Mouse (Mus musculus) heart, postnatal 10 days (tissue): Measurements from ENCODE around the gene Zic3. TPM values are rescaled to one million over a fixed set of nuclear protein-coding genes. Genes with fewer than 3 reads are reported as not detected.
A peak's percentile ranks its signal among the peaks of the same experiment; 100 is the strongest.

Experiments
- DNase-seq, 2 experiments: peaks; one replicate each; pipeline ENCODE4 v3.0.0; 2021
- intact Hi-C: fragments of 180-260 bp; cut with DNase I; formaldehyde crosslinking; loops from one replicate; pipeline ENCODE4 v1.15.1; 2025
- total RNA-seq, 2 experiments: library from RNA; stranded (reverse); gene quantifications; 2 replicates each; pipeline ENCODE4 v1.2.3; 2021

Zic3 gene
- not detected for total RNA-seq

DNA sequence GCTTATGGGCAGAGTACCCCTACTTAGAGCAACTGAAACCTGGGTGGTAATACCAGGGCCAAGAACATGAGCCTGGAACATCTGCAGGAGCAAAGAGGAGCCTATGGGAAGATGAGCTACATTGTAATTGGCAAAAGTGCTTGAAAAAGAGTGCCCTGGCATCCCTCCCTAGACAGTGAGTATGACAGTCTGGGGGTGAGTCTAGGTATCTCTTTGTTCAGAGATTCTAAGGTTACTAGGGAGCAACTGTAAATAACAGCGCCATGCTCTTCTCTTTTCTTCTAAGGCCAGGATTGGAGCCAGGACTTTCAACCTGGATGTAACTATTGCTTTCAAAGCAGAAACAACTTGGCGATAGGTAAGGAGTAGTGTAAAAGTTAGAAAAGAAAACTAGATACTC is at the start of gene Zic3:
Gene Zic3 (plus strand): TSS at position 301 of the 400 bp plus-strand sequence.
- intact Hi-C loops, result no loop called here

DNA sequence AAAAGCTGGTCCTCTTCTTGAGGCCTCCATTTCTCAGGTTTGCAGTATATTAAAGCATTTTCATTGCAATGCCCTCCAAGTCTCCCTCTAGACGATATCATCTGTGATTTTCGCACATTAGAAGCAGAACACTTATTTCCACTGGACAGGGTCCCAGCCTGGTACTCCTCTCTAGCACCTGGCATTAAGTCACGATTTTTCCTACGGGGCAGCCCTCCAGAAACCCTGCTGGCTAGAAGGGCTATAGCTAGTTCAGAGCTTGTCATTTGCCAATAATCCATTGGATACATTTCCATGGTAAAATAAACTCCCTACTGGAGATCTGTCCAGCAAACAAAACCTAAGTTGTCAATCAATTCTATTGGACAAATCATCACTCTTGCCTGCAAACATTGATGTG is 40.1 kb upstream of the Zic3 start:
- intact Hi-C loops, result no loop called here

More for the DNA sequence above, at the start of gene Zic3:
- no peak for DNase-seq

DNA sequence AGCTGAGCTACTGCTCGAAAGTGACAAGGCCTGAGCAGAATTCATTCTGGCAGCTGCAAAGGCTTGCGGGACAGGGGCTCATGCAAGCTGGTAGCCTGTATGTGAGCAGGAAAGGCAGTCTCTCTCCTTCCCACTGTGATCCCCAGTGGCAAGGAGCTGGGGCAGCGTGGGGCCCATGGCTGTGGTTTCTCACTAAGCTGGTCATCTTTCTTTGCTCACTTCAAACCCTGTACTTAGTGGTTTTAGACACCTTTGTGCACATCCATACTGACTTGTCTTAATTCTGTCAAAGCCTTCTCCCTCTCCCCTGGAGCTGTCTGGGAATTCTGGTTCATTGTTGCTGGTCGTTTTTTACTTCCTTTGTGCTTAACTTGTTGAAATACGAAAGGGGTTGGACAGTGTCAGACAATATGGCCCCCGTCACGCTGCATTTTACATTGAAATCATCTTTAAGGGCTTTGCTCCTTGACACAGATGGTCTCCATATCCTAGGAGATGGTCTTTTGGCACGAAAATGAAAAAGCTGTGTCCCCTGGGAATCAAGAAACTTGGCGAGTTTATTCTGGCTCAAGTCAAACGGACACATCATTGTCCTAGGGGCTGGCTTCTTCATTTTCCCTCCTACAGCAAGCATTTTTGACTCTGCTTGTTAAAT is 34.9 kb upstream of the Zic3 start:
- intact Hi-C loops, result no loop called here
- no peak for DNase-seq

More for the DNA sequence above, 40.1 kb upstream of the Zic3 start:
- DNase-seq, result no peak

DNA sequence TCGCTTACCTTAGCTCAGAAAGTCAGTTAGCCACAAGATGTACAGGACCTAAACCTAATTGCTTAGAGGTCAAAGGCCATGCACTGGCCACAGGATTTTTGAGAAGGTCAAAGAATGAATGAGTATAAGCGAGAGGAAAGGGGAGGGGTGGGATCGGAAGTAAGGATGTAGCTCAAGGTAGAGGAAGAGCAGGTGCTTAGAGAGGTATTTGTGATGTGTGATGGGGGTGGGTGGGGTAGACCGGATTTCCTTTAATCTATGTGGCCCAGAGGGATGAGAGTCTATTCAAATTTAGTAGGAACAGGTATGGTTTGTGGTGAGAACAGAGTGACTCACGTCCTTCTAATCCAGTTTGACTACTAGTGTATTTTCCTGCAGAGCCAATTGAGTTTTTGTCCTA is 9.1 kb upstream of the Zic3 start:
- no peak for DNase-seq
- intact Hi-C loops, result no loop called here

DNA sequence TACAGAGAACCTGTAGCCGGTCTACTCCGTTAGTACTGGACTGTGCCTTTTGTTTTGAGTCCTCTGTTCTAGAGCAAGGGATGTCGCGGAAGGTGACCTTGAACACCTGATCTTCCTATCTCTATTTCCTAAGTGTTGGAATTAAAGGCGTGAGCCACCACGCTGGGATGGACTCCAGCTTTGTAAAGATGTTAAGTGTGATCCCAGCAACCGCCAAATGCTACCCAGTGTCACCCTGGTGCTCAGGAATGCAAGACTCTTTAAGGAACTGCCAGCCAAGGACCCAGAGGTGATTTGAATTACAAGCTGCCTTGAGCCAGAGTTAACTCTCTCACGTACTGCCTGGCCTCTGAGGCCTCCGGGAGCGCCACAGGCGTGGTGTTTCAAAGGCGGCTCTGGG is 8.4 kb upstream of the Zic3 start:
- no peak for DNase-seq
- intact Hi-C loops, result no loop called here

DNA sequence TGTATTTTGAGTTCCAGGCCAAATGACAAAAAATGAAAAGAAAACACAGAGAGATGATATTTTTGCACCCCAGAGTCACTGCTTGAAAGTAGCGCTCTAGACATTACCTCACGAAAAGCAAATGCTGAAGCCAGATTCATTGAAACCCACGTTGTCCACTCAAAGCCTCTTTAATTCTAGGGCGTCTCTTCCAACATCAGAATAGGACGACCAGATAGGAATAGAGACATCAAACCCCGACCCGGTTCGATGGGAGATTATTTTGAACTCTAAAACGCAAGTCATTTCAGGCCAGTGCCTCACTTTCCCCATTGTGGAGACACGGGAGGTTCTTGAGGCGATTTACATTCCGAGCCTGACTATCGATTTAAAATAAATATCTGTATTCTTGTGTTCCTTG is 7.7 kb upstream of the Zic3 start:
- intact Hi-C loops, result no loop called here
- DNase-seq, result no peak

DNA sequence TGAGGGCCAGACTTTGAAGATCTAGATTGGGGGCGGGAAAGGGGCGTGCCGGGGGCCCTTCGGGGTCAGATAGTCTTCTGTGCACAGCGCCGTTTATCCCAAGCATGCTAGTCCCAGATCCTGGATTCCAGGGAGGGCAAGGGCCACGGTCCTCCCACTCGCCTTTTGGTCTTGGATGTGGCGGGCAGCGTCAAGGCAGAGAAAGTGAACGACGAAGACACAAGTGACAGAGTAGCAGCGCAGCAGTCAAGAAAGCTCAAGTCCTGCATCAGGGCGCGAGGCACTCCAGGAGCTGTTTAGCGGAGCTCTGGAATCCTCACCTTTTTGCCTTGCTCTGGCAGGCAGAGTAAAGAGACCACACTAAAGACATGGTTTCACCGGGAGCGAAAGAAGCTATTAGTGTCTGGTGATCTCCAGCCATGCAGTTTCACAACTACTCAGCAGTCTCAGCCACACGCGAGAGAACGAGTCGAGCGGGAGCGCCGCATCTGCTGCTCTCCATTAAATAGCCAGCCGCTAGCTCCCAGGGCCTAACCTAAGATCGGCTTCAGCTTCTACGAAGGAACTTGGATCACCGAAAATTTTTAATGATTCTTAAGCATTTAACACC is 7.1 kb upstream of the Zic3 start:
- intact Hi-C loops, result no loop called here
- no peak for DNase-seq

DNA sequence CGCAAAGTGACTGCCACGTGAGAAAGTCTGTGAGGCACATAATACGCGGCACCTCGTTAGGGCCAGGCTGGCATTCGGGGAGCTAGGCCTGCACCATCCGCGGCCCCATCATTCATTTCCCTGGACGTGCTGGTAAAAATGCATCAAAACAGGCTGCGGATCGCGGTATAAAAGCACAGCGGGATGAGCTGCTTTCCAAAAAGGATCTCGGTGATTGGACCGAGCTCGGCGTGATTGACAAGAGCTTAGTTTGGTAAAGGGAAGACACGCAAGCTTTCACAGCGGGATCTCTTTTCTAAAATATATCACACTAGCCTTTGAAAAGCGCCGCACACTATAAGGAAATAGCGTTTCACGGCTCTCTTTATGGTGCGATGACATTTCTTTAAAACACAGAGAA is 3.8 kb upstream of the Zic3 start:
- no peak for DNase-seq
- intact Hi-C loops, result no loop called here

DNA sequence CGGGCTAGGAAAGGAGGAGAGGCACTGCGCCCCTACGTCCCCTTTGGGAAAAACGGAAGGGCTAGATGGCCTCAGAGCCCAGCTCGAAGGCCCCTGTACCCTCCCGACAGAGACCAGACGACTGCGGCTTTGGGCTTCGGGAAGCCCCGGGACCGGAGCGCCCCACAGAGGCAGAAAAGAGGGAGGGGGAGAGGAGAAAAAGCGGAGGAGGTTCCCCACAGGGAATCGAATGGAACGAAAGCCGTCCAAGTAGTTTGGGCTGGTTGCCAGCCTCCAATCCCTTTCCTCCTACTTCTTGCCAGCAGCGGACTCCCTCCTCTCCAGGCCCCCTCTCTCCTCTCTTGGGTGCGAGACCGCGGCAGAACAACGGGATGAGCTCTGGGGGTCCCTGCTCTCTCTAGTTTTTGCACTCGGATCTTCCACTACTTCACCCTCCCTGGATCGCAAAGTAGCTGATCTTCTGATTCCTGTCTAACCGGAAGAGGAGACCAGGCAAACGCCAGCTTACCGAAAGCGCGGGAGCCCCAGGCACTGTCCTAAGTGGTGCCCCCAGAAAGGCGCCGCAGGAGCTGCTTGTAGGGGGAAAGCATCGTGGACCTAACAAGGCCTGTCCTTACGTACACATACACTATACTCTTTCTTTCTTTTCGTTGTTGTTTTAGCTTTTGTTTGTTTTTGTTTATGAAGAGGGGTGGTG is 3.1 kb upstream of the Zic3 start:
- intact Hi-C loops, result no loop called here

DNA sequence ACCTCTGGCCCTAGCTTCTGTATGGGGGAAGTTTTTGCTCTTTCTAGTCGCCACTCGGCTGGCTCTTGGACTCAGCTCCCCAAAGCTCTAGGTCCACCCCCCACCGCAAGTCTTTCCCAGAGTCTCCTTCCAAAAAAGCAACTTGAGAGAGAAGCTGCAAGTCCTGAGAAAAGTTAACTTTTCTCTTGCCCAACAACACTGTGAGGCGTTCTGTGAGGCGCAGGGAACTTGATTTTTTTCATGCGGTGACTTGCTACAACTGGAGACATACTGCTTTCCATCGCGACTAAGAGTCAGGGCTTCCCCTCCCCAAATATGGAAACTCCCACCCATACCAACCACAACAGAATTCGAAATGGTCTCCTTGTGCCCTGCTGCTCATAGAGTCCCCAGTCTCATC is 5.1 kb downstream of the Zic3 start:
- intact Hi-C loops, result loop anchor here (5.0 kb wide), 1 partner anchor 105 kb away; no protein-coding TSS in a partner anchor
- DNase-seq, result no peak

More for the DNA sequence above, 3.1 kb upstream of the Zic3 start:
- DNase-seq, result peak in 1 of 2 experiments; percentile 4

DNA sequence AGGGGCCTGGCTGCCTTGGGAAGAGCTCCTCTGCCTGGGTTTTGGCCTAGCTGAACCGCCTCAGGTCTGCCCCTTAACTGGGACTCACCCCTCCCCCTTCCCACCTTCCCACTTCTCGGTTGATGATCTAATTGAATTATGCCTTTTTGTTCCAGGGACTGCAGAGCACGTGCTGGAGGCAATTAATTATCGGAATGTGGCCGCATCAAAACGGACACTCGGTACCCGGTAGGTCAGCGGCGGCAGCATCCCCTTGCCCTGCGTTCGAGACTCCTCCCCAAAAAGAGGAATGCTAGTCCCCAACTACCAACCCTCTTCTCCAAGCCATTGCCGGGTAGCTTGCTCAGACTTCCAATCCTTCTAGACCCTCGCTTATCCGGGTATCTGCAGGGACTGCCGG is 5.6 kb downstream of the Zic3 start:
- DNase-seq, result no peak
- intact Hi-C loops, result loop anchor here (5.0 kb wide), 1 partner anchor 106 kb away; no protein-coding TSS in a partner anchor

DNA sequence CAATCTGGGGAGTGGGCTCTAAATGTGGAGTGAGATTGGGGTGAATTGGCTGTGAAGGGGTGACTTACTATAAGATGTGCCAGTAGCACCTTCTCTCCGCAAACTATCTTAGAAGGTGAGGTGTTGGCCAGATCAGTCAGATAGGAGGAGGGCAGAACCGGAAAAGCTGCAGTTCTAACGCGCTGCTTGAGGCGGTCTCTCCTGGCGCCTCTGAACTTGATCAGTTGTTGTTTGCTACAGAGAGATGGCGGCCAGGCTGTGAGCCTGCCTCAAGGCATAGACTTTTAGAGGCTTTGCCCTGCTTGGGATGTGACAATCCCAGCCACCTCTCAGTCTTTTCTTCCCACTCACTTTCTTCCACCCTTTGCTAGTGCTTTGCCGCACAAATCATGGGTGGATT is 6.4 kb downstream of the Zic3 start:
- no peak for DNase-seq
- intact Hi-C loops, result loop anchor here (5.0 kb wide), 1 partner anchor 107 kb away; no protein-coding TSS in a partner anchor

DNA sequence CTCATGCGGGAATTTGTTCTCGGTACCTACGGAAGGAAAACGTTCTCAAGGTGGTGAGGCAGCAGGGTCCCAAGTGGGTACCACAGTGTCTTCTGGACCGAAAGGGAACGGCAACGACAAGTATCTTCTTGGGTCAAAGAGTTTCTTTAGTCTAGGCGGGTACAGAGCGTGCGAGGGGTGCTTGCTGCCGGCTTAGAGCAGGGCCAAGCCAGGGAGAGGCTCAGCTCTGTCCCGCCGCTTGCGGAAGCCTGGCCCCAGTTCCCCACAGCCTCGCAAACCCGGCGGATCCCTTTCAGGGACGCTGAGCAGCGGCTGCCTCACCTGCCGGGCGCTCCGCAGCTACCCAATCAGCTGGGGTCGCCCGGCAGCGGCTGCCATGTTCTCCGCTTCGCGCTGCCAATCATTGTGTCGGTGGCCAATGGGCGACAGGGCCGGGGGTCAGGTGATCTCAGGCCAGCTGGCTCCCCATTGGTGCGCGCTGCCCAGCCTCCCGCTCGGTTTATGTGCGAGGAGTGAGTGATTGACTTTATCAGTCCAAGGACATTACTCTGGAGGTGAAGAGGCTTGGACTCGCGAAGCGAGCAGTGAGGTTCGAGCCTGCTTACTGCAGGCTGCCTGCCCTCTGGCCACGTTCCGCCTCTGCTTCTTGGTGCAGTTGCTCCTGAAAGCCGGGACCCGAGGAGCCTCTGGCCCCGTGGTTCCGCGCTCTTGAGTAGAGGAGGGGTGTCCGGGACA is 7.8 kb downstream of the Zic3 start:
- peak; percentile 27 to 35 for DNase-seq
- intact Hi-C loops, result no loop called here

DNA sequence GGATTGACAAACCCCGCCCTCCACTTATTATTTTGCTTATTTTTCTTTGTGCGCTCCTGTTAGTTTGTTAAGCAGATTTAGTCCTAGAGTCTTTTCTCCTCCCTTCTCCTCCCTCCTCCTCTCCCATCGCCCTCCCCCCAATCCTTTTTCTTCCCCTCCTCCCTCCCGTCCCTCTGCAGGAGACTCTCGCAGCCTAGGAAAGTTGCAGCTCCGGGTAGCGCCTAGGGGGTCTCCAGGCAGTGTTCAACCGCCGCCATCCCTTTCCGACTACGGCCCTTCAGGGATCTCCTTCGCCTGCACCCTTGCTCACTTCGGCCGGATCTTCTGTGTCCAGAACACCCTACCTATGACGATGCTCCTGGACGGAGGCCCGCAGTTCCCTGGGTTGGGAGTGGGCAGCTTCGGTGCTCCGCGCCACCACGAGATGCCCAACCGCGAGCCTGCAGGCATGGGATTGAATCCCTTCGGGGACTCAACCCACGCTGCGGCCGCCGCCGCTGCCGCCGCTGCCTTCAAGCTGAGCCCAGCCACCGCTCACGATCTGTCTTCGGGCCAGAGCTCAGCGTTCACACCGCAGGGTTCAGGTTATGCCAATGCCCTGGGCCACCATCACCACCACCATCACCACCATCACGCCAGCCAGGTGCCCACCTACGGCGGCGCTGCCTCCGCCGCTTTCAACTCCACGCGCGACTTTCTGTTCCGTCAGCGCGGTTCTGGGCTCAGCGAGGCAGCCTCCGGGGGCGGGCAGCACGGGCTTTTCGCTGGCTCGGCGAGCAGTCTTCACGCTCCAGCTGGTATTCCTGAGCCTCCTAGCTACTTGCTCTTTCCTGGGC is 8.6 kb downstream of the Zic3 start:
- peak in 1 of 2 experiments; percentile 5 for DNase-seq
- intact Hi-C loops, result no loop called here

DNA sequence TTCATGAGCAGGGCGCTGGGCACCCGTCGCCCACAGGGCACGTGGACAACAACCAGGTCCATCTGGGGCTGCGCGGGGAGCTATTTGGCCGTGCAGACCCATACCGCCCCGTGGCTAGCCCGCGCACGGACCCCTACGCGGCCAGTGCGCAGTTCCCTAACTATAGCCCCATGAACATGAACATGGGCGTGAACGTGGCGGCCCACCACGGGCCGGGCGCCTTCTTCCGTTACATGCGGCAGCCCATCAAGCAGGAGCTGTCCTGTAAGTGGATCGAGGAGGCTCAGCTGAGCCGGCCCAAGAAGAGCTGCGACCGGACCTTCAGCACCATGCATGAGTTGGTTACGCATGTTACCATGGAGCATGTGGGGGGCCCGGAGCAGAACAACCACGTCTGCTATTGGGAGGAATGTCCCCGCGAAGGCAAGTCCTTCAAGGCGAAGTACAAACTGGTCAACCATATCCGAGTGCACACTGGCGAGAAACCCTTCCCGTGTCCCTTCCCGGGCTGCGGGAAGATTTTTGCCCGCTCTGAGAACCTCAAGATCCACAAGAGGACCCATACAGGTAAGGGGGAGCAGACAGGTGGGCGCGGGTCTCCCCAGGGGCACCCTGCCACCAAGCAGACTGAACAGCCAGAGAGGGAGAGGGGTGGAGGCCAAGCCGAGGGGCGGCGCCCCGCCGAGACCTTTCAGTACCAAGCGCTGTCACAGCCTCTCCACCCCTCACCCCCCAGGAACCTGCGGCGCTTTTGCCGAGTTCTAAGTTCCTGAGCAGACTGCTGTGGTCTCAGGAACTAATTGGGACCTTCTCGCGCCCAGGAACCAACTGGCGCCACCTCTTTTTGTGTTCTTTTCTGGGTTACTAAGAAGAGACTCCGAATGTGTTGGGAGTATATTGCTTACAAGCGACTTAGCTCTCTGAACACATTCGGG is 9.4 kb downstream of the Zic3 start:
- intact Hi-C loops, result no loop called here
- peak in 1 of 2 experiments; percentile 2 for DNase-seq

DNA sequence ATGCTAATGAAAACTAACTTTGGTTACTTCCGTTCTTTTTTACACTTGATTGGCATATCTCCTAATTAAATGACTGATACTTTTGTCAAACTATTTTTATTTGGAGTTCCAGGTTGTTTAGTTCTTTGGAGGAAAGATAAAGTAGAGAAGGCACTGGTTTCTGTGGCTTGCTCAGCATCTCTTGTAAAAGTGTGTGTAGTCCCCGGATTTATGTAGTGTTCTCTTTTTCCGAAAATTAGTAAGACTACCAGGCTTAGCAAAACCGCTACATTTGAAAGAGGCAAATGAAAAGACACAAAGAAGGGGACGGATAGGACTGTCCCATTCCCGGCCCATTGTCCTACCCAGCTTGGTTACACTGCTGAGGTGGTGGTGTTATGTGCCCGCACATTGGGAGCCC is 10.1 kb downstream of the Zic3 start:
- DNase-seq, result no peak
- intact Hi-C loops, result no loop called here

DNA sequence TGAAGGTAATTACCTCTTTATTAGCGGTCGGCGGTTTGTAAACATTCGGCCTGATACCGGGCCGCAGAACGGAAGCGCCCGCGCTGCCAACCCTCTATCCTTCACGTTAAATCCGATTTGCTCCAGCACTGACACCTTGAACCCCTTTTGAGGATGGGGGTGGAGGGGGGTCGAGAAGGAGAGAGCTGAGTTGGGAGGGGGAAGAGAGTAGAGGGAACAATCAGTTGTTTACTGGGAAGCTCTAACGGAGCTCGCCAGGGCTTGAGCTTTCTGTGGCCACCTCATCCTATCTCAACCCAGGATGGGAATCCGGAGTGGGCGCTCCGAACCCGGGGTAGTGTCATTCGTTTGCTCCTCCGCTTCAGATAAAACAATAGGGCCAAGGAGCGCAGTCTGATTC is 11.0 kb downstream of the Zic3 start:
- no peak for DNase-seq
- intact Hi-C loops, result no loop called here

DNA sequence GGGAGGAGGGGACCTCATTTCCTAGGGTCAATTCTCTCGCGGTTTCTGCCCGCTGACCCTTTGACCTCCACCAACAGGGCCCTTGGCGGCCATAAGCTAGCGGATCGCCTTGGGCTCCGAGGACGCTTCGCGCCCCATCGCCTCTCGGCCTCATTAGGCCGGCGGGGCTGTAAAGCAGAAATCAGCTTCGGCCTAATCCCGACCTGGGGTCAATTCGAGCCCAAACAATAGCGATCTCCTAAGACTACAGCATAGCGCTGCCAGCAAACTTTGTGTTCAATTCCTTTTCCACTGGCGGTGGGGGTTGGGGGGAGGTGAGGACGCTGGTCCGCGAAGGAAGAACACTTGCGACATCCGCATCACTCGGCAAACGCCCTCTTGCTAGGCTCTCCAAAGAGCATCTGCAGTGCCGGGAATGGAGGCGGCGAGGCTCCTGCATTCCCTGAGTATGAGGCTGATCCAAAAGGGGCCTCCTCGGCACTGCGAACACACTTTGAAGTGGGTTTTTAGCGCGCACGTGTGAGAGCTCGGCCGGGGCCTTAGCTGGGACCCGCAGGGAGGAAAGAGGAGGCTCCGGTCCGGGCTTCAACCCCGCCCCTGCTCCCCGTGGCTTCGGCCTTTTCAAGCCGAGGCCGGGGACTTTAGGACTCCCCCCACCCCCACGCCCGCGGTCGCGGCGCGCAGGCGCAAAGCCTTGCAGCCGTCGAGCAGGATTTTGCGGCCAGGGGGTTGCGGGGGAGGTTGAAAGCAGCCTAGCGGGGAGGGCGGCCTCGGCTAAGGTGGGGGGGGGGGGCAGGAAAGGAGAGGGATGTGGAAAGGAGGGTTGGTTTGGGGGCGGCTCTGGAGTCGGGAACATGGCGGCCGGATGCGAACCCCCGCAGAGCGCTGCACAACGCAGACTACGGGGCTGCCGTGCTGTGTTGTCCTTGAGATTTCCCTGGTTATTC is 15.8 kb downstream of the Zic3 start:
- no peak for DNase-seq
- intact Hi-C loops, result no loop called here
